Mouse (Mus musculus): Measurements from ENCODE around the gene Tprkb. TPM values are rescaled to one million over a fixed set of nuclear protein-coding genes. Genes with fewer than 3 reads are reported as not detected.
"Not testable (repeated sequence)": the region's sequence is repeated elsewhere in the genome, so short reads cannot be mapped to it uniquely, and the experiment has no call there.

Tprkb gene
- total RNA-seq, 4 experiments from 2014 or later = 17.1 to 24.6 (median 20.0) TPM

- DNase-seq (ENCODE audit: low spot score in 2 of 2) = no peak
These were observed 61.0 kb downstream of the Tprkb start for GRCm38 (mm10) chr6:85972699-85973098.

- no peak for DNase-seq (ENCODE audit: low spot score in 2 of 2)
These were observed 61.7 kb downstream of the Tprkb start for GRCm38 (mm10) chr6:85973336-85973735.

GRCm38 (mm10) chr6:85974941-85975617 lies 63.4 kb downstream of the Tprkb start:
- no peak for DNase-seq (ENCODE audit: low spot score in 2 of 2)

- no peak for DNase-seq (ENCODE audit: low spot score in 2 of 2)
These were observed 64.1 kb downstream of the Tprkb start for GRCm38 (mm10) chr6:85975761-85976160.

GRCm38 (mm10) chr6:85976242-85976641 lies 64.6 kb downstream of the Tprkb start:
- no peak for DNase-seq (ENCODE audit: low spot score in 2 of 2)

GRCm38 (mm10) chr6:85978736-85979135 lies 67.1 kb downstream of the Tprkb start:
- not testable (repeated sequence) for DNase-seq (ENCODE audit: low spot score in 2 of 2)

Other genes with a start within 250 kb of the Tprkb start
- under 1 TPM in 1 of 4 experiments, not detected in 3; 0.18 TPM for gene Nat8f7, start 198.7 kb upstream of the Tprkb start, total RNA-seq (2022)
- under 1 TPM in 2 of 4 experiments, not detected in 2; 0.18 to 0.24 TPM for gene Nat8f3, start 146.1 kb upstream of the Tprkb start, total RNA-seq (2022)
- not detected for gene Nat8f6, start 90.9 kb upstream of the Tprkb start, total RNA-seq (2022)
- gene Nat8f5, start 90.9 kb upstream of the Tprkb start, total RNA-seq (2022) = not detected
- not detected for gene Nat8, start 79.8 kb upstream of the Tprkb start, total RNA-seq (2022)
- gene Nat8f2, start 42.7 kb upstream of the Tprkb start, total RNA-seq (2022) = under 1 TPM in 1 of 4 experiments, not detected in 3; 0.13 TPM
- gene Nat8f4, start 7.0 kb upstream of the Tprkb start, total RNA-seq (2022) = under 1 TPM in 1 of 4 experiments, not detected in 3; 0.13 TPM
- 1 to 10 TPM; 1.3 to 2.8 (median 1.9) TPM for gene Nat8f1, start 3.8 kb downstream of the Tprkb start, total RNA-seq (2022)
- gene Dusp11, start 49.8 kb downstream of the Tprkb start, total RNA-seq (2022) = 10 to 100 TPM; 19.5 to 23.2 (median 22.1) TPM
- not detected for gene Figla, start 104.3 kb downstream of the Tprkb start, total RNA-seq (2022)
- gene Add2, start 116.8 kb downstream of the Tprkb start, total RNA-seq (2022) = under 1 TPM in 3 of 4 experiments, not detected in 1; 0.02 to 0.16 (median 0.15) TPM

Measured in gastrocnemius, adult 8-10 months (tissue).